Mouse (Mus musculus): ENCODE data around the gene Tubg1.
"Not testable (repeated sequence)": the region's sequence is repeated elsewhere in the genome, so short reads cannot be mapped to it uniquely, and the experiment has no call there.

The Tubg1 gene

GRCm38 (mm10) chr11:101098231-101098630 lies 21.5 kb upstream of the Tubg1 start:
- DNase-seq (ENCODE audit: low spot score in 2 of 2) = no peak

GRCm38 (mm10) chr11:101103011-101103410 lies 16.7 kb upstream of the Tubg1 start:
- no peak for DNase-seq (ENCODE audit: low spot score in 2 of 2)

- no peak for DNase-seq (ENCODE audit: low spot score in 2 of 2)
Observed at GRCm38 (mm10) chr11:101109351-101109750, 10.4 kb upstream of the Tubg1 start.

- no peak for DNase-seq (ENCODE audit: low spot score in 2 of 2)
Observed at GRCm38 (mm10) chr11:101110708-101111107, 9.0 kb upstream of the Tubg1 start.

GRCm38 (mm10) chr11:101111178-101111577 lies 8.6 kb upstream of the Tubg1 start:
- no peak for DNase-seq (ENCODE audit: low spot score in 2 of 2)

- DNase-seq (ENCODE audit: low spot score in 2 of 2) = no peak
Observed at GRCm38 (mm10) chr11:101112186-101112585, 7.6 kb upstream of the Tubg1 start.

GRCm38 (mm10) chr11:101115564-101115963 lies 4.2 kb upstream of the Tubg1 start:
- DNase-seq (ENCODE audit: low spot score in 2 of 2) = no peak

GRCm38 (mm10) chr11:101118105-101118504 lies 1.6 kb upstream of the Tubg1 start:
- no peak for DNase-seq (ENCODE audit: low spot score in 2 of 2)

- DNase-seq (ENCODE audit: low spot score in 2 of 2) = no peak
Observed at GRCm38 (mm10) chr11:101119131-101119760, 492 bp upstream of the Tubg1 start.

- no peak for DNase-seq (ENCODE audit: low spot score in 2 of 2)
Observed at GRCm38 (mm10) chr11:101120545-101121188, 929 bp downstream of the Tubg1 start.

GRCm38 (mm10) chr11:101124494-101124893 lies 4.8 kb downstream of the Tubg1 start:
- DNase-seq (ENCODE audit: low spot score in 2 of 2) = not testable (repeated sequence)

- DNase-seq (ENCODE audit: low spot score in 2 of 2) = not testable (repeated sequence)
Observed at GRCm38 (mm10) chr11:101125008-101125407, 5.3 kb downstream of the Tubg1 start.

GRCm38 (mm10) chr11:101127075-101127474 lies 7.3 kb downstream of the Tubg1 start:
- no peak for DNase-seq (ENCODE audit: low spot score in 2 of 2)

GRCm38 (mm10) chr11:101128996-101129577 lies 9.3 kb downstream of the Tubg1 start:
- DNase-seq (ENCODE audit: low spot score in 2 of 2) = no peak

GRCm38 (mm10) chr11:101130056-101130756 lies 10.5 kb downstream of the Tubg1 start:
- no peak for DNase-seq (ENCODE audit: low spot score in 2 of 2)

GRCm38 (mm10) chr11:101131187-101131586 lies 11.4 kb downstream of the Tubg1 start:
- no peak for DNase-seq (ENCODE audit: low spot score in 2 of 2)

GRCm38 (mm10) chr11:101131701-101132100 lies 12.0 kb downstream of the Tubg1 start:
- DNase-seq (ENCODE audit: low spot score in 2 of 2) = no peak

GRCm38 (mm10) chr11:101133037-101133436 lies 13.3 kb downstream of the Tubg1 start:
- no peak for DNase-seq (ENCODE audit: low spot score in 2 of 2)

- DNase-seq (ENCODE audit: low spot score in 2 of 2) = no peak
Observed at GRCm38 (mm10) chr11:101134217-101134865, 14.6 kb downstream of the Tubg1 start.

GRCm38 (mm10) chr11:101137000-101137399 lies 17.3 kb downstream of the Tubg1 start:
- no peak for DNase-seq (ENCODE audit: low spot score in 2 of 2)

- no peak for DNase-seq (ENCODE audit: low spot score in 2 of 2)
Observed at GRCm38 (mm10) chr11:101138536-101139181, 18.9 kb downstream of the Tubg1 start.

Measured in frontal cortex, postnatal 14 days (tissue).